Mouse (Mus musculus) kidney, postnatal 14 days (tissue): Measurements from ENCODE around the gene Gm3187.
"Not testable (repeated sequence)": the region's sequence is repeated elsewhere in the genome, so short reads cannot be mapped to it uniquely, and the experiment has no call there.

Source experiments
- DNase-seq: peaks from one replicate; pipeline ENCODE4 v3.0.0; 2022; ENCODE audit warnings: mixed read lengths

Gene Gm3187

GRCm38 (mm10) chr14:5483907-5484306, at the start of gene Gm3187:
Gm3187 (plus strand) TSS chr14:5484207.
- not testable (repeated sequence) for DNase-seq

DNA sequence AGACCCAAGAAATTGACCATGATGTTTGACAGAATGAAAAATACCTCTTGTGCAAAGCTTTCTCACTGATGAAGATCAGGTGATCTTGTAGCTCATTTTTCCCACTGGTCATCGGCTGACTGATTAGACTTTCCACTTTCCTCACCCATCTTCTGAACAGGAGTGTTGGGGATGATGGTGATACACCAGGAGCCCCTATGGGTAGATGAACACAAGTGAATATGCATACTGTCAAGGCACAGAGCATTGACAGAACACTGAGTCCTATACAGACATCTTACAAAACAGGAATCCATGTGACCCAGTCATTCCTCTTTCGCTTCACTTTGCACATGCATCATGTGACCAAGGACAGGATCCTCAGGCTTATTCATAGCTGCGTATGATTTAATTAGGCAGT, 28.6 kb upstream of the Gm3187 start, which contains the start of gene Gm3194:
Gm3194 (minus strand) TSS at position 101 of the 400 bp plus-strand sequence.
- DNase-seq: not testable (repeated sequence)

DNA sequence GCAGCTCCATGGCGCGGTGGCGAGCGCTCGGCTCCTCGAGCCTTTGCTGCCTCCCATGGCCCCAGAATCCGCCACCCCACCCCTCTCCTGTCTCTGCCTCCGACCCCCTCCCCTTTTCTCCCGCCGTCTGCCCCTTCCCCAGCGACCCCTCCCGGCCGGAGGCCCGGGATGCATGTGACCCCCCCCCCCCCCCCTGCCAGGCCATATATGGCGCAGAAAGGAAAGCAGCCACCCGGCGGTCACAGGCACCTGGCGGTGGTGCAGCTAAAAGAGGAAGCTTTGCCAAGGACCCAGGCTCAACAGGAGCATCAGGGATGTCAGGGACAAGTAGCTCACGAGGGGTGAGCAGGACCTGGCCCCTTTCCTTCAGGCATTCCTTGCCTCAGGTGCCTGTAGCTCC, 23.5 kb upstream of the Gm3187 start:
- DNase-seq: not testable (repeated sequence)

DNA sequence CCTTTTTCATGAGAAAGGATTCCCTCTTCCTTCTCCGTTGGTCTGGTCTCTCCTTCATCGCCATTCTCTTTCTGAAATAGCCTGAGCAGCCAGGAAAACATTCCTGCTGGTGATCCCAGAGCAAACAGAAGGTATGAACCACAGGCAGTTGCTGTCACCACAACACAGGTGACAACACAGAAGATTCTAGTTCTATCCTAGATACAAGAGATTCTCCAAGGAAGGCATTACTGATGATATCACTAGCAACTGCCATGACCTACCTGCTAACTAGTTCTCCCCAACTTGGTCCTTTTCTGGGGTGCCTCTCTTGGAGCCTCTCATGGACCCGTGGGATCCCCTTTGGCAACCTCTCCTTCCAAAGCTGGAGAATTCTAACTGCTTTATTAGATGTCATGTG, 6.3 kb upstream of the Gm3187 start, which contains the start of gene Gm8246:
Gm8246 (minus strand) TSS at position 101 of the 400 bp plus-strand sequence.
- DNase-seq: not testable (repeated sequence)

GRCm38 (mm10) chr14:5501374-5501773, 17.4 kb downstream of the Gm3187 start, which contains the start of gene Gm3488:
Gm3488 (plus strand) TSS chr14:5501674.
- DNase-seq: not testable (repeated sequence)

- not testable (repeated sequence) for DNase-seq
Observed at GRCm38 (mm10) chr14:5538196-5538595, 54.2 kb downstream of the Gm3187 start, which contains the start of gene Gm3532. Gm3532 (plus strand) TSS chr14:5538496.
